Mouse (Mus musculus) spleen, adult 2 months (tissue): ENCODE data around the gene Gm20388. TPM values are rescaled to one million over a fixed set of nuclear protein-coding genes. Genes with fewer than 3 reads are reported as not detected.

ENCODE experiments used
- DNase-seq, 2 experiments: peaks; one replicate each; pipeline versions ENCODE4 v3.0.0 to v3.0.0-alpha.2; 2012 to 2021; ENCODE audit warnings: low spot score in 2 of 2, low read depth in 1 of 2
- H3K27ac ChIP-seq: fragments of 200-500 bp; 2 replicates; pipeline ENCODE4 v1.5.1; 2012; ENCODE audit warnings: low read length, inconsistent platforms; ENCODE audit not compliant: insufficient read depth
- H3K27me3 ChIP-seq: fragments of 200-500 bp; 2 replicates; pipeline ENCODE4 v1.6.1; 2012; ENCODE audit warnings: mild to moderate bottlenecking, moderate library complexity, low read length, inconsistent platforms; ENCODE audit not compliant: control insufficient read depth, insufficient read depth
- H3K36me3 ChIP-seq: fragments of 200-500 bp; 2 replicates; pipeline ENCODE4 v1.6.1; 2012; ENCODE audit warnings: mild to moderate bottlenecking, low read length, inconsistent platforms; ENCODE audit not compliant: control insufficient read depth, insufficient read depth
- H3K4me1 ChIP-seq: fragments of 200-500 bp; 2 replicates; pipeline ENCODE4 v1.6.1; 2011; ENCODE audit warnings: inconsistent platforms; ENCODE audit not compliant: control insufficient read depth, insufficient read depth, insufficient read length
- H3K4me3 ChIP-seq: fragments of 200-500 bp; 2 replicates; pipeline ENCODE4 v1.5.1; 2011; ENCODE audit warnings: mild to moderate bottlenecking, inconsistent platforms; ENCODE audit not compliant: insufficient read depth, insufficient read length; ENCODE audit errors: extremely low read depth
- CTCF ChIP-seq: fragments of 200-500 bp; IDR thresholded peaks from 2 replicates; pipeline ENCODE4 v1.5.1; 2011; ENCODE audit warnings: mild to moderate bottlenecking, inconsistent platforms; ENCODE audit not compliant: insufficient read depth, insufficient read length, insufficient replicate concordance; ENCODE audit errors: extremely low read depth
- POLR2A ChIP-seq: fragments of 200-500 bp; IDR thresholded peaks from 2 replicates; pipeline ENCODE4 v1.6.1; 2011; ENCODE audit warnings: low read depth, low read length, inconsistent platforms
- WGBS: fragments of 180-500 bp; shearing (Covaris S2); methylation state at CpG from one replicate; pipeline ENCODE4 v1.1.7; 2018; 5-methylcytosine and 5-hydroxymethylcytosine counted together
- polyA plus RNA-seq: library from polyadenylated mRNA; depleted of rRNA; stranded (reverse); fragments of >200 nt; gene quantifications from 2 replicates; pipeline ENCODE4 v1.2.3, GENCODE M21; 2012

Gm20388 gene
- polyA plus RNA-seq, 1 experiment = 26.1 TPM

GRCm38 (mm10) chr8:122067783-122068505, 2157.3 kb downstream of the Gm20388 start:
- H3K4me1 ChIP-seq = no peaks in the 10 kb centered on the region
- H3K27me3 ChIP-seq = no peaks in the 10 kb centered on the region
- H3K4me3 ChIP-seq = no peak overlapping the region
- no peak for DNase-seq
- no peak overlapping the region for H3K27ac ChIP-seq
- TF ChIP-seq CTCF (no peak), POLR2A (no peak)
- 82% methylated on average over 15 of the region's 15 CpGs for WGBS
- H3K36me3 ChIP-seq = no peaks in the 10 kb centered on the region

DNA sequence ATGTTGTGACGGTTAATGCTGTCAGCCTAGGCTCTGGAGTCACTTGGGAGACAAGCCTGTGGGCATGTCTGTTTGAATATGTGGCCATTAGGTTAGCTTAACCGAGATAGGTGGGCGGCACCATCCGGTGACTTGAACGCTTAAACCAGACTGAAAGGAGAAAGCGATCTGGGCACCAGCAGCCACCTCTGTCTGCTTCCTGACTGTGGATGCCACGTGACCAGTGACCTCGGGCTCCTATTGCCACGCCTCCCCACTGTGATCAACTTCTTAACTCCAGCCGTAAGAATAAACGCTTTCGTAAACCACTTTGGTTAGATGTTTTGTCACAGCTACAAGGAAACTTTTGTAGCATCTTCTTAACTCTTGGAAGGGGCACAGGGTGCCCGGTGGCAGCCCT, 2158.0 kb downstream of the Gm20388 start:
- H3K4me1 ChIP-seq = no peaks in the 10 kb centered on the region
- H3K36me3 ChIP-seq = no peaks in the 10 kb centered on the region
- no peak for TF ChIP-seq POLR2A
- no peak for TF ChIP-seq CTCF
- DNase-seq = no peak
- no peaks in the 10 kb centered on the region for H3K27me3 ChIP-seq
- no peak overlapping the region for H3K27ac ChIP-seq
- 63% methylated on average over 13 of the region's 13 CpGs for WGBS
- H3K4me3 ChIP-seq = no peak overlapping the region

- Histone ChIP-seq H3K27me3 (no peaks in the 10 kb centered on the region), H3K27ac (no peak overlapping the region), H3K36me3 (no peaks in the 10 kb centered on the region), H3K4me3 (no peak overlapping the region), H3K4me1 (no peaks in the 10 kb centered on the region)
- 88% methylated on average over 11 of the region's 11 CpGs for WGBS
- no peak for TF ChIP-seq CTCF
- no peak for DNase-seq
Measured at GRCm38 (mm10) chr8:122069281-122069680, 2158.6 kb downstream of the Gm20388 start.

DNA sequence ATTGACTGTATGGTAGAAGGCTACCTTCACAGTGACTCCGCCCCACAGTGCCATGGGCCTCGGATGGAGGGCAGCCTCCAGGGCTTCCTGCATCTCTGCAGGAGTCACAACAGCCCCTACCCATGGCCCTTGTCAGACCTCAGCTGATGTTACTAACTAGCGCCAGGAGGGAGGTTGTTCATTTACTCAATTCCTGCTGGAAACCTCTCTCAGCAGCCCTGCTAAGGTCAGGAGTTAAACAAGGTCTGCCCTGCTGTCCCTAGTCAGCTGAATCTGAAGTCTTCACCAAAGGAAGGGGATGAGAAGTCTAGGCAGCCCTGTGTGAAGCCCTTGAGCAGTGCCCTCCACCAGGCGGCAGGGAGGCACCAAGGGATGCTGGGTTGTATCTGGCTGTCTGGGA, 2160.6 kb downstream of the Gm20388 start:
- Histone ChIP-seq H3K4me1 (no peaks in the 10 kb centered on the region), H3K36me3 (no peaks in the 10 kb centered on the region), H3K27me3 (no peaks in the 10 kb centered on the region), H3K27ac (no peak overlapping the region), H3K4me3 (no peak overlapping the region)
- no peak for DNase-seq
- TF ChIP-seq POLR2A = no peak
- no peak for TF ChIP-seq CTCF
- 60% methylated on average over 4 of the region's 4 CpGs for WGBS

- no peak for TF ChIP-seq CTCF
- Histone ChIP-seq H3K36me3 (no peaks in the 10 kb centered on the region), H3K4me1 (no peaks in the 10 kb centered on the region), H3K4me3 (no peak overlapping the region), H3K27me3 (no peaks in the 10 kb centered on the region), H3K27ac (no peak overlapping the region)
- DNase-seq = no peak
- 74% methylated on average over 9 of the region's 9 CpGs for WGBS
Measured at GRCm38 (mm10) chr8:122073964-122074363, 2163.3 kb downstream of the Gm20388 start.

GRCm38 (mm10) chr8:122074442-122074841, 2163.8 kb downstream of the Gm20388 start:
- H3K4me1 ChIP-seq = no peaks in the 10 kb centered on the region
- TF ChIP-seq POLR2A (no peak), CTCF (no peak)
- H3K27ac ChIP-seq = no peak overlapping the region
- no peak overlapping the region for H3K4me3 ChIP-seq
- 68% methylated on average over 9 of the region's 9 CpGs for WGBS
- no peak for DNase-seq
- H3K36me3 ChIP-seq = no peaks in the 10 kb centered on the region
- H3K27me3 ChIP-seq = no peaks in the 10 kb centered on the region

DNA sequence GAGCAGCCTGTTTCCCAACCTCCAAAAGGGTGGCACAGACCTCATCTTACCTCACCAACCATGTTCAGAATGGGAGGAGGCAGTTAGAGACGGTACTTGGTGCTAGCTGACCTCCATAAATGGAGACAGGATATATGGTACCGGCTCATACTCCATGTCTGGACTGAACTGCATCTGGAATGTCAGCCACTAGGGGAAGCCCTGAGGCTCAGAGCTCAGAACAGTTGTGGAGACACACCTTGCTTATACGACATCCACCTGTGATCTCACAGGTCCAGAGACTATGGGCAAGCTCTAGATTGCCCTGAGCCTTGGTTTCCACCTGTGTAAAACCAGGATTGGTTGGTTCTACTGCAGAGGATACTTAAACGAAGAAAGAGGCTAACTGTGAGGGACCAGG, 2164.3 kb downstream of the Gm20388 start:
- 59% methylated on average over 4 of the region's 4 CpGs for WGBS
- no peak overlapping the region for H3K27ac ChIP-seq
- no peak overlapping the region for H3K4me3 ChIP-seq
- no peaks in the 10 kb centered on the region for H3K4me1 ChIP-seq
- H3K36me3 ChIP-seq = no peaks in the 10 kb centered on the region
- H3K27me3 ChIP-seq = no peaks in the 10 kb centered on the region
- no peak for DNase-seq
- no peak for TF ChIP-seq CTCF
- no peak for TF ChIP-seq POLR2A
